Comparison of ENCODE assay signal across 19 mouse cellular contexts in genomic region chr1:166089337-166089736, GRCm38 (mm10). TPM values are rescaled to one million over a fixed set of nuclear protein-coding genes. Genes with fewer than 3 reads are reported as not detected.
DNase-seq lines count a peak whose midpoint lies in the region; ATAC-seq and TF ChIP-seq lines count a peak whose summit lies in the region.
"Had no signal": no experiment of that assay in that cellular context is flagged by ENCODE, and none has a peak within 500 bp of the region (broad histone marks: within the 10 kb centered on the region; RNA-seq: fewer than 3 reads in every experiment).

No protein-coding gene starts in this region.

- H3K4me3 ChIP-seq in lung, postnatal 0 days (ENCODE audit: low read depth, low read length) = no peak overlapping the region
- H3K4me3 ChIP-seq in embryonic facial prominence, embryonic 10.5 days = no peak overlapping the region
- no peak overlapping the region for H3K4me3 ChIP-seq in hindbrain, embryonic 14.5 days (replicated peaks; ENCODE audit: low read length)
- no peak overlapping the region for H3K4me3 ChIP-seq in midbrain, embryonic 14.5 days (replicated peaks; ENCODE audit: low read depth, low read length)
- H3K4me3 ChIP-seq: embryonic facial prominence, embryonic 12.5 days; forebrain, embryonic 12.5 days; heart, embryonic 15.5 days had no signal

- no peak overlapping the region for H3K27ac ChIP-seq in lung, postnatal 0 days (ENCODE audit: low read length)
- 0 out of 2 replicates have a peak overlapping the region, but pooled peaks have one; percentile 35 for H3K27ac ChIP-seq in embryonic facial prominence, embryonic 10.5 days (replicated peaks)
- peak overlapping the region; percentile 70 for H3K27ac ChIP-seq in hindbrain, embryonic 14.5 days
- peak overlapping the region; percentile 69 for H3K27ac ChIP-seq in midbrain, embryonic 14.5 days (replicated peaks; ENCODE audit: low read depth, low read length)
- H3K27ac ChIP-seq: embryonic facial prominence, embryonic 12.5 days; forebrain, embryonic 12.5 days; heart, embryonic 15.5 days had no signal

- 45% methylated on average over 3 of the region's 3 CpGs for WGBS in lung, postnatal 0 days
- 73% methylated on average over 3 of the region's 3 CpGs for WGBS in embryonic facial prominence, embryonic 10.5 days
- WGBS in hindbrain, embryonic 14.5 days = 61% methylated on average over 3 of the region's 3 CpGs
- WGBS in midbrain, embryonic 14.5 days = 77% methylated on average over 3 of the region's 3 CpGs

- DNase-seq in lung, postnatal 0 days (ENCODE audit: low spot score) = no peak
- no peak for DNase-seq in lung, postnatal 14 days
- DNase-seq in embryonic facial prominence, embryonic 10.5 days (ENCODE audit: low spot score) = no peak
- no peak for DNase-seq in hindbrain, embryonic 14.5 days (ENCODE audit: low spot score)
- no peak for DNase-seq in midbrain, embryonic 14.5 days
- DNase-seq in urinary bladder, postnatal 4 days (ENCODE audit: low spot score in 2 of 2) = no peak
- no peak for DNase-seq in cerebellum, postnatal 25 days
- DNase-seq: adrenal gland, adult 8-10 months; cerebellum, adult 2 months; cerebellum, postnatal 10 days; gastrocnemius, postnatal 10 days; heart, adult 18-20 months; heart, postnatal 14 days had no signal

- H3K36me3 ChIP-seq in lung, postnatal 0 days (ENCODE audit: insufficient read depth, low read length) = no peaks in the 10 kb centered on the region
- H3K36me3 ChIP-seq in embryonic facial prominence, embryonic 10.5 days (replicated peaks) = no peaks in the 10 kb centered on the region
- no peaks in the 10 kb centered on the region for H3K36me3 ChIP-seq in hindbrain, embryonic 14.5 days (replicated peaks; ENCODE audit: control insufficient read depth, insufficient read depth)
- no peaks in the 10 kb centered on the region for H3K36me3 ChIP-seq in midbrain, embryonic 14.5 days (ENCODE audit: control insufficient read depth, insufficient read depth, low read length)
- H3K36me3 ChIP-seq: embryonic facial prominence, embryonic 12.5 days; forebrain, embryonic 12.5 days; heart, embryonic 15.5 days had no signal

- H3K9me3 ChIP-seq in lung, postnatal 0 days (ENCODE audit: low read length) = no peaks in the 10 kb centered on the region
- H3K9me3 ChIP-seq in embryonic facial prominence, embryonic 10.5 days = no peaks in the 10 kb centered on the region
- H3K9me3 ChIP-seq in hindbrain, embryonic 14.5 days (ENCODE audit: control insufficient read depth, low read length) = no peaks in the 10 kb centered on the region
- no peaks in the 10 kb centered on the region for H3K9me3 ChIP-seq in midbrain, embryonic 14.5 days (ENCODE audit: control insufficient read depth, low read length)
- H3K9me3 ChIP-seq: embryonic facial prominence, embryonic 12.5 days; forebrain, embryonic 12.5 days; heart, embryonic 15.5 days had no signal

- no peak for TF ChIP-seq CTCF in lung, postnatal 0 days (IDR thresholded peaks at IDR 0.05)

- H3K27me3 ChIP-seq in lung, postnatal 0 days (replicated peaks; ENCODE audit: insufficient read depth, low read length) = no peaks in the 10 kb centered on the region
- H3K27me3 ChIP-seq in embryonic facial prominence, embryonic 10.5 days (replicated peaks; ENCODE audit: low read depth, poor library complexity, severe bottlenecking) = no peaks in the 10 kb centered on the region
- H3K27me3 ChIP-seq in hindbrain, embryonic 14.5 days (ENCODE audit: control insufficient read depth, insufficient read depth, low read length) = no peaks in the 10 kb centered on the region
- H3K27me3 ChIP-seq in midbrain, embryonic 14.5 days (ENCODE audit: control insufficient read depth, insufficient read depth, low read length) = no peaks in the 10 kb centered on the region
- H3K27me3 ChIP-seq: embryonic facial prominence, embryonic 12.5 days; forebrain, embryonic 12.5 days; heart, embryonic 15.5 days had no signal

- TF ChIP-seq EP300 in lung, postnatal 0 days (IDR thresholded peaks at IDR 0.05) = no peak

- ATAC-seq in lung, postnatal 0 days = peak; percentile 66
- no peak for ATAC-seq in hindbrain, embryonic 14.5 days (ENCODE audit: low FRiP score)
- no peak for ATAC-seq in midbrain, embryonic 14.5 days (ENCODE audit: low FRiP score, low TSS enrichment)

- no peak overlapping the region for H3K4me2 ChIP-seq in lung, postnatal 0 days (replicated peaks; ENCODE audit: low read depth, low read length)
- no peak overlapping the region for H3K4me2 ChIP-seq in hindbrain, embryonic 14.5 days (replicated peaks)
- no peak overlapping the region for H3K4me2 ChIP-seq in midbrain, embryonic 14.5 days (ENCODE audit: low read length)
- H3K4me2 ChIP-seq: embryonic facial prominence, embryonic 12.5 days; forebrain, embryonic 12.5 days; heart, embryonic 11.5 days; heart, embryonic 15.5 days had no signal

- no peak overlapping the region for H3K9ac ChIP-seq in lung, postnatal 0 days (replicated peaks; ENCODE audit: low read depth)
- H3K9ac ChIP-seq in hindbrain, embryonic 14.5 days = no peak overlapping the region
- no peak overlapping the region for H3K9ac ChIP-seq in midbrain, embryonic 14.5 days (replicated peaks; ENCODE audit: low read length)
- H3K9ac ChIP-seq: embryonic facial prominence, embryonic 12.5 days; heart, embryonic 15.5 days had no signal

- no peaks in the 10 kb centered on the region for H3K4me1 ChIP-seq in lung, postnatal 0 days (ENCODE audit: insufficient read depth, low read depth, low read length)
- H3K4me1 ChIP-seq in embryonic facial prominence, embryonic 10.5 days = peaks cover 17% of the 10 kb centered on the region
- H3K4me1 ChIP-seq in hindbrain, embryonic 14.5 days (replicated peaks; ENCODE audit: control insufficient read depth, insufficient read depth, low read length) = peaks cover 12% of the 10 kb centered on the region; the same call in 1 of the 2 replicates
- H3K4me1 ChIP-seq in midbrain, embryonic 14.5 days (ENCODE audit: control insufficient read depth, insufficient read depth, low read length) = peaks cover 15% of the 10 kb centered on the region
- H3K4me1 ChIP-seq: heart, embryonic 15.5 days had no signal

RNA-seq across cellular contexts. Expression of gene Dusp27, which starts 38.4 kb away (rescaled TPM):
- polyA plus RNA-seq in lung, postnatal 0 days (2015; fragmentation: Nextera tagmentation; extraction: Ambion mirVana) = 0.75 and 0.86 TPM in 2 replicates
- polyA plus RNA-seq in embryonic facial prominence, embryonic 10.5 days (2016; fragmentation: Nextera tagmentation; extraction: Ambion mirVana) = 1.8 and 2.5 TPM in 2 replicates
- 1.1 TPM in 2 replicates for polyA plus RNA-seq in hindbrain, embryonic 14.5 days (2014; fragmentation: Nextera tagmentation; extraction: Ambion mirVana)
- 0.51 and 1.00 TPM in 2 replicates for polyA plus RNA-seq in midbrain, embryonic 14.5 days (2014; fragmentation: Nextera tagmentation; extraction: Ambion mirVana)

RNA-seq across cellular contexts. Expression of gene Gpa33, which starts 40.7 kb away (rescaled TPM):
- polyA plus RNA-seq in lung, postnatal 0 days (2015; fragmentation: Nextera tagmentation; extraction: Ambion mirVana) = 0.12 TPM in 1 of 2 replicates, not detected in the other
- polyA plus RNA-seq in embryonic facial prominence, embryonic 10.5 days (2016; fragmentation: Nextera tagmentation; extraction: Ambion mirVana) = 0.11 and 0.15 TPM in 2 replicates
- not detected in 2 replicates for polyA plus RNA-seq in hindbrain, embryonic 14.5 days (2014; fragmentation: Nextera tagmentation; extraction: Ambion mirVana)
- polyA plus RNA-seq in midbrain, embryonic 14.5 days (2014; fragmentation: Nextera tagmentation; extraction: Ambion mirVana) = not detected in 2 replicates
- polyA plus RNA-seq: cerebellum, adult 2 months; forebrain, embryonic 12.5 days; forebrain, embryonic 16.5 days; frontal cortex, adult 2 months; heart, embryonic 11.5 days; heart, embryonic 15.5 days had no signal
